Mouse (Mus musculus) G1E (cell line): ENCODE measurements around the gene Rnf187.

ENCODE experiments used
- CTCF ChIP-seq: IDR thresholded peaks from 2 replicates; pipeline ENCODE4 v1.5.1; 2012; ENCODE audit warnings: low read depth, low read length, inconsistent platforms, mixed read lengths
- GATA1 ChIP-seq: IDR thresholded peaks from 2 replicates; pipeline ENCODE4 v1.6.1; 2012; ENCODE audit warnings: borderline replicate concordance, low read length, inconsistent platforms, mixed read lengths
- GATA2 ChIP-seq: IDR thresholded peaks from 2 replicates; pipeline ENCODE4 v1.6.1; 2012; ENCODE audit warnings: low read depth, low read length, inconsistent platforms, borderline replicate concordance
- POLR2AphosphoS5 ChIP-seq: IDR thresholded peaks from 2 replicates; pipeline ENCODE4 v1.6.1; 2012; ENCODE audit warnings: low read depth, low read length, inconsistent platforms; ENCODE audit not compliant: insufficient replicate concordance

DNA sequence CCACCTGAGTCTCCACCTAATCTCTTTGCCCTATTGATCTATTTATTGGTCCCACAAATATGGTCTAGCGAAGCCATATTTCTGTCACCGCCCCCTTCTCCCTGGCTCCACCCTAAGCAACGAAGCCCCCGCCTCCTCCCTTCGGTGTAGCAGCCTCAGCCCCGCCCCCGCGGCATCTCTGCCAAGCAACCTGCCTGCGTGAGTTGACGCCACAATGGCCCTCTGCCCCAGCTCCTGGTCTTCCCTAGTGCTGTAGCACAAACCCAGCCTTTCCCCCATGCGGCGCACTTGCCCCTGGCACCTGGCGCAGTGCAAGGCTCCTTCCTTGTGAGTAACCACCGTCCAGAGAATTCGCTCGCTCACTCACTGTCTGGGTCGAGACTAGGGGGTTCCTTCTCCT, 24.8 kb upstream of the Rnf187 start:
- no peak for TF ChIP-seq CTCF
- TF ChIP-seq GATA1 = no peak
- TF ChIP-seq POLR2AphosphoS5 = no peak
- no peak for TF ChIP-seq GATA2
